Mouse (Mus musculus): ENCODE measurements at regions not wholly inside any gene's neighbourhood (a gene's known extent, or its start where the extent isn't known, plus 50 kb on each side); places are given as distances from the start of the nearest gene placed in this dataset.
"Not testable (repeated sequence)": the region's sequence is repeated elsewhere in the genome, so short reads cannot be mapped to it uniquely, and the experiment has no call there.

DNA sequence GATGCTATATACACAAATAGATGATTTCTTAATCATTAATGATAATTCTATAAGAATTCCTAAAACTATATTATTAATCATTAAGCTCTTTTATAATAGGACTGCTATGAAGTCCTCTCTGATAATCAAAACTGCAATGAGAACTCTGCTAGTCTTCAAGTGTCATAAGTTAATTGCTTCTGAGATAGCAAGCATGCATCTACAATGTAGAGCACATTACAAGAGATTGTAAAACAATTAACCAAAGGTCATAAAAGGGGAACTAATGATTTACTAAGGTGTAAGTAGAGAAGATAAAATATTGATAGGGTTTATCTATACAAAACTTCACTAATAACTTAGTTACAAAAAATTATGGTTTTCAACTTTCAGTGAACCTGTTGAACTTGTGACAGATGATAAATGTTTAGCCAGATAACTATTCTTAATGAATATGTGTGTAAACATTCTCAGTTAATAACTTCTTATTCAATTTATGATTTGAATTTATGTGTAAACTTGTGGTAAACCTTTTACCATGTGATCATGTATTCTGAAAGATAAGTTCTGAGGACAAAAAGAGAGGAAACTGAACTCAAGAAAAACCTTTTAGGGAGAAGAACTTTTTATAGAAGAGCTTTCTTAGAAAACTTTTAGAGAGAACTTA lies 284.8 kb downstream of the Plod2 start:
- in situ Hi-C loops (cut with MboI; ENCODE audit: low pct_unique_long_range_greater_than_20kb in 1 of 2, low sequenced_read_pairs in 2 of 2, unreplicated experiment in 1 of 2) = no loop called here

DNA sequence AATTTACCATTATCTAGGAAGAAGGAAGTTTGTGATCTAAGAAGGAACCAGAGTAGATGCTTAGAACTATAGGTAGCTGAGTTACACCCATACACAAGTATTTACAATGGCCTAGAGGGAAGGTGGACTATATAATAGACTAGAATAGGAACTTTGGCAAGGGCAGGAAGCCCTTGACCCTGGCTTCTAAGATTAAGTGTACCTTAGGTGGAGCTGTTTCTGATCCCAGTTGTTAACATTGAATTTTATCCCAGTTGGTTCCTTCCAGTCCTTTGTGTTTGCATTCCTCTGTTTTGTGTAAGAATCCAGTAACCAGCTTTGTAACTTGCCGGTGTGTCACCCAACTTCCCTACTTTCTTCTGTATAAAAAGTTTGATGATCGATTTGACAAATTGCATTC lies 294.1 kb downstream of the Plod2 start:
- in situ Hi-C loops (cut with MboI; ENCODE audit: low pct_unique_long_range_greater_than_20kb in 1 of 2, low sequenced_read_pairs in 2 of 2, unreplicated experiment in 1 of 2) = not testable (repeated sequence)

DNA sequence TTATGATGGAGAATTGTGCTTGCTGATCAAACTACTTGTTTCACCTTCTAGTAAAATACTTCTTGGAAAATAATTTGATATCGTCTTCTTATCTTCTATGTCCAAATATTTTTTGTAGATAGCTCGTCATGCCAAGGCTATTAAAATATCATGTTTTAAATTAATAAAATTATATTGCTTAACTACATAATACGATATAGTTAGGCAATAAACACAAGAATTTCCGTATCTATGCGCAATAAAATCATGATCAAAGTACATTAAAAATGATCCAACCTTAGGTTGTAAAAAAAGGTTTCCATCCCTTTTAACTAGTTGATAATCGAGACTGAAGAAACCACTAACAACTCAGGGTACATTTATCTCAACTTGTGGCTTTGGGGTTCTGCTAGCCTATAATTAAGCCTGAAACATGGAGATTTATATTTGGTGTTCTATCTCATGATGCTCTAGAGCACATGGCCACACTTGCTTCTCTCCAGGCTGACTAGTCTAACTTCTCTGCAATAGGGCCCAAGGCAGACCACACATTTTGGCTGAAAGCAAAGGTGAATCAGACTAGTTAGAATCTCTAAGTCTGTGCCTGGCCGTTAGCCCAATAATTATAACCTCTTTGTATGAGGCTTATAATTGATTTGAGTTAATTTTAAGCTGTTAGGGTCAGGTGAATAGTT lies 314.5 kb downstream of the Plod2 start:
- in situ Hi-C loops (cut with MboI; ENCODE audit: low pct_unique_long_range_greater_than_20kb in 1 of 2, low sequenced_read_pairs in 2 of 2, unreplicated experiment in 1 of 2) = loop anchor here (25.0 kb wide), 1 partner anchor 344 kb away; no protein-coding TSS in a partner anchor

GRCm38 (mm10) chr9:92865822-92866221 lies 323.8 kb downstream of the Plod2 start:
- in situ Hi-C loops (cut with MboI; ENCODE audit: low pct_unique_long_range_greater_than_20kb in 1 of 2, low sequenced_read_pairs in 2 of 2, unreplicated experiment in 1 of 2) = loop anchor here (25.0 kb wide), 1 partner anchor 354 kb away; no protein-coding TSS in a partner anchor

DNA sequence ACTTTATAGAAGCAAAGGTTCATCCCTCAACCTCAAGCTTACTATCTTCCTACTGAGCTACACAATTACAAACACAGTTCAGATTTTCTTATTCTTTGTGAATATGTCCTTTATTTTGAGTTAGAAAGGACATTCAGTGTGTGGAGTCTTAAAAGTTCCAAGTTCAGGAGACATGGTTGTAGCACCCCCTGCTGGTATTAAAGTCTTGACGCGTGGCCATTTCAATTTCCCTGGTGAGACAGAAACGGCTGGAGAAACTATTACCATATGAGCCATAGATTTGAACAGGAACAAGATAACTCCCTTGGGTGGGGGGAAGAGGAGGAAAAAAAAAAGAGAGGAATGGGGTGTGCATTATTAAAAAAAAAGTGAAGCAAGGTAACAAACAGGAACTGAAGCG lies 336.6 kb downstream of the Plod2 start:
- in situ Hi-C loops (cut with MboI; ENCODE audit: low pct_unique_long_range_greater_than_20kb in 1 of 2, low sequenced_read_pairs in 2 of 2, unreplicated experiment in 1 of 2) = no loop called here

- in situ Hi-C loops (cut with MboI; ENCODE audit: low pct_unique_long_range_greater_than_20kb in 1 of 2, low sequenced_read_pairs in 2 of 2, unreplicated experiment in 1 of 2) = no loop called here
Observed at GRCm38 (mm10) chr9:92879812-92880211, 337.8 kb downstream of the Plod2 start.

DNA sequence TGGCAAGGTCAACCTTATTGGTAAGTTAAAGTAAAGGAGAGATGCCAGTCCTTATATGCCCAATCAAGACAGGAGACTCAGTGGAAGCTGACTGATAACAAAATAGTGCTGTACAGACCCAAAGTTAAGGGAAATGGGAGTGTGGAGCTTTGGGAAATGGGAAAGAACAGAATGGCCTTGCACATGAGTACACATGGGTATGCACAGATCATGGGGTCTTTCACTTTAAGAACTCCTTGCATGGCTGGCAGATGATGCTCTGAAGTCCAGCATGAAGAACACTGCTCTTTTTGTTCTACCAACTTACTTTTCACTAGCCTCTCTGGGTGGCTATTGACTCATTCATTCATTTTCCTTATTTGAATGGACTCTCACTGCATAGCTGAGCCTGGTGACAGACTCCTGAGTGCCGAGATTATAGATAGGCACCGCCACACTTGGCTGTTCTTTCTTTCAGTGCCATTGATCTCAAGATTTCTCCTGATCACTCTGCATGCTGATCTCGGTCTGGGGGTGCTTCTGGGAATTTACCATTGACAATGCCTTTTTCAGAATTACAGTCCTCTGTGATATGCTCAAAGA lies 340.3 kb downstream of the Plod2 start:
- in situ Hi-C loops (cut with MboI; ENCODE audit: low pct_unique_long_range_greater_than_20kb in 1 of 2, low sequenced_read_pairs in 2 of 2, unreplicated experiment in 1 of 2) = no loop called here

GRCm38 (mm10) chr9:92890063-92890462 lies 348.0 kb downstream of the Plod2 start:
- in situ Hi-C loops (cut with MboI; ENCODE audit: low pct_unique_long_range_greater_than_20kb in 1 of 2, low sequenced_read_pairs in 2 of 2, unreplicated experiment in 1 of 2) = no loop called here

- in situ Hi-C loops (cut with MboI; ENCODE audit: low pct_unique_long_range_greater_than_20kb in 1 of 2, low sequenced_read_pairs in 2 of 2, unreplicated experiment in 1 of 2) = no loop called here
Observed at GRCm38 (mm10) chr9:92899733-92900132, 357.7 kb downstream of the Plod2 start.

DNA sequence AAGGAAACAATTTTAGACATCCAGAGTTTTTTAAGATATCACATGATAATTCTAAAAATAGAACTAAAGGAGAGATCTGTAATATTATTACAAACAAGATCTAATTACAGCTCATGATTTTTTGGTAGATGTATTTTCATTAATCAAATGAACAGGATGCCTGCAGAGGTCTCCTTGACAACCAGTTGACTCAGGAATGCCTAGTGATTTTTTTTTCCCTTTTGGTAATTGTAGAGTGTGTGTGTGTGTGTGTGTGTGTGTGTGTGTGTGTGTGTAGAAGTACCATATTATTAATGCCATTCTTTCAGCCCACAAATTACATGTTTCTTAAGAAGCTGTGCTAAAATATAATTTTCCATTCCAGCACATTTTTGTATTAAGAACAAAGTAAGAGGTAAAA lies 365.1 kb downstream of the Plod2 start:
- in situ Hi-C loops (cut with MboI; ENCODE audit: low pct_unique_long_range_greater_than_20kb in 1 of 2, low sequenced_read_pairs in 2 of 2, unreplicated experiment in 1 of 2) = no loop called here

DNA sequence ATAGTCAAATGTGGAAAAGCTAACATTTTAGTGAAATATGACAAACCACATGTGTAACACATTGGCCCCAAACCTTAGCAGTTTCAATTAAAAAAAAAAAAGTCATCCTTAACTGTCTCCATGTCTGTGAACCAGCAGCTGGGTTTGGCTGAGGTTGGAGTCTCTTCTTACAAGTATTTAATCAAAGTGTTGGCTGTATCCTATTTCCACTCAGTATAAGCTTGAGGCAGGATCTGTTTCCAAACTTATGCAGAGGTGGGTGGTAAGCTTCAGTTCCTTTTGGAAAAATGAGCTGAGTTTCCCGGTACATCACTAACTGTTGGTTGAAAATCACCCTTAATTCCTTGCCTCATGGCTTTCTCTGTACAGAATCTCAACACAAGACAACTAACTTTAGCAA lies 377.4 kb downstream of the Plod2 start:
- in situ Hi-C loops (cut with MboI; ENCODE audit: low pct_unique_long_range_greater_than_20kb in 1 of 2, low sequenced_read_pairs in 2 of 2, unreplicated experiment in 1 of 2) = no loop called here

GRCm38 (mm10) chr9:92930231-92930966 lies 388.4 kb downstream of the Plod2 start:
- in situ Hi-C loops (cut with MboI; ENCODE audit: low pct_unique_long_range_greater_than_20kb in 1 of 2, low sequenced_read_pairs in 2 of 2, unreplicated experiment in 1 of 2) = no loop called here

GRCm38 (mm10) chr9:92937802-92938201 lies 395.8 kb downstream of the Plod2 start:
- in situ Hi-C loops (cut with MboI; ENCODE audit: low pct_unique_long_range_greater_than_20kb in 1 of 2, low sequenced_read_pairs in 2 of 2, unreplicated experiment in 1 of 2) = no loop called here

GRCm38 (mm10) chr9:92950092-92950491 lies 408.1 kb downstream of the Plod2 start:
- in situ Hi-C loops (cut with MboI; ENCODE audit: low pct_unique_long_range_greater_than_20kb in 1 of 2, low sequenced_read_pairs in 2 of 2, unreplicated experiment in 1 of 2) = no loop called here

- in situ Hi-C loops (cut with MboI; ENCODE audit: low pct_unique_long_range_greater_than_20kb in 1 of 2, low sequenced_read_pairs in 2 of 2, unreplicated experiment in 1 of 2) = no loop called here
Observed at GRCm38 (mm10) chr9:92963275-92963674, 421.3 kb downstream of the Plod2 start.

DNA sequence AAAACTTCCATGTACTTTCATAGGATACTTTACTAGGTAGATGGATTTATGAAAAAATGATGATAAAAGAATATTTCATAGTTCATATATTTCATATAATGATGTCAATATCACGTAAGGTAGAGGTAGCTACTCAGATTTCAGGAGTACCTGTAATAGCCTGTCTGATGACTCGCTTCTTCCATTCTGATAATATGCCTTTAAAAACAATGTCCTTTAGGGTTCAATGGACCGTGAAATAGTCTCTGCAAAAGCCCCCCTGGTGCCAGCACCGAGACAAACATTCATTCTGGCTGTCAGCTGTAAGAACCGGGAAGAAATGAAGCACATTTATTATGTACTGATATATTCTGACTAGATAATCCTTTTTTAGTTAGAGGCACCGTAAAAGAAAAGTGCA lies 449.7 kb downstream of the Plod2 start:
- in situ Hi-C loops (cut with MboI; ENCODE audit: low pct_unique_long_range_greater_than_20kb in 1 of 2, low sequenced_read_pairs in 2 of 2, unreplicated experiment in 1 of 2) = no loop called here

GRCm38 (mm10) chr9:92996156-92996555 lies 454.1 kb downstream of the Plod2 start:
- in situ Hi-C loops (cut with MboI; ENCODE audit: low pct_unique_long_range_greater_than_20kb in 1 of 2, low sequenced_read_pairs in 2 of 2, unreplicated experiment in 1 of 2) = no loop called here

DNA sequence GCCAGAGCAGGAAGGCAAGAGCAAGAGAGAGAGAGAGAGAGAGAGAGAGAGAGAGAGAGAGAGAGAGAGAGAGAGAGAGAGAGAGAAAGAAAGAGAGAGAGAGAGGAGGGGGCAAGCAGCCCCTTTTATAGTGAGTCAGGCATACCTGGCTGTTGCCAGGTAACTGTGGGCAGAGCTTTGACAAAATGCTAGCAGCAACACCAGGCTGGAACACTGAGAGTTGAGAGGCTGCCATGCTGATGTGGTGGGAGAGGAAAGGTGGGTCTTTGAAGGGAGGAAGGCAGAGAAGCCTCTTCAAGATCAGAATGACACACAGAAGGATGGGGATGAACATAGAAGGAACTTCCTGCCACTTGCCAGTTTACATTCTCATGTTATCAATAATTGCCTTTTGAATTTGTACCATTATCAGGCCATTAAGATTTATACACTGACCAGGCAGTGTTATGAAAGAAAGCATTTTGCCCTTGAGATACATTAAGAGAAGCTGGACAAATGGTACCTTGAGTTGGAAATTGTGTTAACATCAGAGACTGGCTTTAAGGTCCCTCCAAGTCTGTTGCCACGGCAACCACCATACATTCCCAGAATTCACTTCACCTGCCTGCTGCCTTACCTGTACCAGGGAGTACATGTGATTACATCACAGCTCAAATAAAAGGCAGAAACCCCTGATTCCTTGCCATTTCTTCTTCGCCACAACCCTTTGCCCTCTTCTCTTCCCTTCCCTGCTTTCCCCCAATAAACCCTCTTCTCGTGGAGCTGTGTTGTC lies 463.3 kb downstream of the Plod2 start:
- in situ Hi-C loops (cut with MboI; ENCODE audit: low pct_unique_long_range_greater_than_20kb in 1 of 2, low sequenced_read_pairs in 2 of 2, unreplicated experiment in 1 of 2) = no loop called here
